Mouse (Mus musculus): ENCODE results near the gene Zbtb9.
A peak's percentile ranks its signal among the peaks of the same experiment; 100 is the strongest.

The Zbtb9 gene

DNA sequence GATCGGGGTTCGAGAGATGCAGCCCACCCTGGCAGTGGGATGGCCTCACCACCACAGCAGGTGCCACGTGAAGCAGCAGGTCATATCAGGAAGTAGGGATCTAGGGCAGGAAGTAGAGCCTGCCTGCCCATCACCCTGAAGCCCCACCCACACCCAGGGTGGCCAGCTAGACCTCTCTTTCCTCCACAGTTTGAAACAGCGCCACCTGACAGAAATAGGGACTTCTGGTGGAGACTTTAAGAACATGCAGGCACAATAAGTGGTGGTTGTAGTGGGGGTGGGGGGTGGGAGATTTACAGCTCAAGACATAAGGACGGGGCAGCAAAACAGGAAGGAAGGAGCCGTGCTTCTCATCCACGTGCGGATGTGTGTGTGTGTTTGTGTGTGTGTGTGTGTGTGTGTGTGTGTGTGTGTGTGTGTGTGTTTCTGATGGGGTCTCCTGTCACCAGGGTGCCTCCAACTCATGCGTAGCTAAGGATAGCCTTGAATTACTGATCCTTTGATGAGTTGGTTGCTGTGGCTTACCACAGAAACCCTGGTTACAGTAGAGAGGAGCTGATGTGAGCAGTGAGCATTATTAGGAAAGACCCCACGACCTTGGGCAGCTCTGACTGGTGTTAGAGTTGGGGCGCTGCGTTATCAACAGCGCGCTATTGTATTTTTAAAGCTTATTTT is 39.2 kb downstream of the Zbtb9 start:
- peak; percentile 68 for DNase-seq (ENCODE audit: low read depth)

GRCm38 (mm10) chr17:27012909-27013308 is 39.9 kb downstream of the Zbtb9 start:
- no peak for DNase-seq (ENCODE audit: low read depth)

DNA sequence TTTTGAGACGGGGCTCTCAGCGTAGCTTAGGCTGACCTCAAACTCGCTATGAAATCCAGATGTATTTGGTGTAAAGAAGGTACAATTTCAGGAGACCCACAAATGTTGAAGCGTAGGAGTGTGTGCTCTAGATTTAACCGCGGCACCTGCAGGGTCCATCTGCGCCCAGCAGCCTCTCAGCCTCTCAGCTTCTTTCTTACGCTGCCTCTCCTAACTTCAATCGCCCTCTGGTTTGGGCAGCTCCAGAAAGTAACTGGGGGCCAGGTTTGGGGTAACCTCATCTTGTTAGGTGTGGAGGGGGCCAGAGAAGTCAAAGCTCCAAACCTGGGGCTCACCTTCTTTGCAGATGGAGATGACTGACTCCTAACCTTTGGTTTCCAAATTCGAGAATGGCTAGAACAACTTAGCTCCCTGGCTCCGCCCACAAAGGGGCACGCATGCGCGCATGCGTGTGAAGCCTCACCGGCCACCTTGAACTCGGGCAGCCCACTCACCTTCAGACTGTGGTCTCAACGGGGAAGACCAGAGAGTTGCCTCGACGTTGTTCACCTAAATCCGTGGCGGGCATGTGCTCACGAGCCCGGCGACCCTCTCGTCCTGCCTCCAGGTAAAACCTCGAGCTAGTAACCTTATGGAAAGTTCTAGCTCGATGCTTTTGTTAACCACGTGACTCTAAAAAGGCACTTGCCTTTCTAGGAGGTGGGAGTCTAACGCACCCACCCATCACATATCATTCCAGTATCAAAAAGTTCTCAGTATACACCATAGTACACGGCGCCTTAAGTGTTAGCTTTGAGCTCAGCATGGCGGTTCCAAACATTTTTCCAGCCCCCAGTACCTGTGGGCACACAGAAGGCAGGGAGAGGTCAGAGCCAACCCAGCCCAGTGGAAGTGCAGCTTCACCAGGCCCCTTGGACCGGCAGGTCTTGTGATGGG is 44.9 kb downstream of the Zbtb9 start:
- DNase-seq (ENCODE audit: low read depth) = peak; percentile 91

GRCm38 (mm10) chr17:27018555-27019196 is 45.7 kb downstream of the Zbtb9 start:
- DNase-seq (ENCODE audit: low read depth) = no peak

DNA sequence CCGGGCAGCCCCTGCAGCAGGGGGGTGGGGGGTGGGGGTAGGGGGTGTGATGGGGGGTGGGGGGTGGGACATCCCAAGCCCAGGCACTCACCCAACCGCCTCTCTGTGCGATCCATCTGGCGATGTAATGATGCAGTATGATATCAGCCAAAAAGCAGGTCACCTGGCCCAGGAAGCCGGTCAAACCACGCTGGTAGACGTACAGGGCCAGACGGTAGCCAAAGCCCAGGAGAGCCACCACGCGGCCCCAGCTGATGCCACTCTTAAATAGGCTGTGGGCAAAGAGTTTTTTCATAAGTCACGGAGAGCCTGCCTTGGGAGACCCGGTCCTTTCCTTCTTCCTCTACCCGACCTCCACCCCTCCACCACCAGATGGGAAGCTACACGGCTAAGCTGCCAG is 48.1 kb downstream of the Zbtb9 start:
- no peak for DNase-seq (ENCODE audit: low read depth)

DNA sequence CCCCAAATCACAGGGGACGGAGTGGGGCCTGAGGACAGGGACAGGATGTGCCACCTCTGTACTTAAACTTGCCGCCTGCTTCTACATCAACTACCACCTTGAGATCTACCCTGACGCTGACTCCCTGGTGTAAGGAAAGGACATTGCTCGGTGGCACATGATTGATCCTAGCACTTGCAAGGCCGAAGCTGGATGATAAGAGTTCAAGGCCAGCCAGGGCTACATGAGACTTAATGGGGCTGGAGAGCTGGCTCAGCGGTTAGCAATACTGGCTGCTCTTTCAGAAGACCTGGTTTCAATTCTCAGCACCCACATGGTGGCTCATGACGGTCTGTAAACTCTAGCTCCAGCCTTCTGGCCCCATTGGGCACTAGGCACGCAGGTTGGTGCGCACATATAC is 48.8 kb downstream of the Zbtb9 start:
- no peak for DNase-seq (ENCODE audit: low read depth)

- no peak for DNase-seq (ENCODE audit: low read depth)
Observed at GRCm38 (mm10) chr17:27023342-27023741, 50.4 kb downstream of the Zbtb9 start.

DNA sequence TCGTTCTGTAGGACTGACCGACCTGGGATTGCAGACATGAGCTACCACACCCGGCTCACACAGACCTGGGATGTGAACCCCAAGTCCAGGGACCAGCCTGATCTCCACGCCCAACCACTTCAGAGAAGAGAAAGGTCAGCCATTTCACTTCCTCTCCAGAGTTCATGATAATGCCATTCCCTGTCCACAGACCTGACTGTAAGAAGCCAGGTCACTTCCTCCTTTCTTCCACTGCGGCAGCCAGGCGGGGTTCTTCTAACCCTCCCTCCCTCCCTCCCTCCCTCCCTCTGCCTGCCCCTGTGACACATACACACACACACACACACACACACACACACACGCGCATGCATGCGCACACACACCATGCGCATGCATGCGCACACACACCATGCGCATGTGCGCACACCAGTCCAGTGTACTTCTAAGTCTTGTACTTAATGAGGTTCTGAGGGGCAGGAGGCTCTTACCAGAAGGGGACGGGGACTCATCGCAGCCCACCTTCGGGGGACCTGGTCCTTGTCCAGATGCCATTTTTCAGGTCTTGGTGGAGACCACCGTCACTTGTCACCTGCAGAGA is 52.4 kb downstream of the Zbtb9 start:
- no peak for DNase-seq (ENCODE audit: low read depth)

GRCm38 (mm10) chr17:27025951-27026350 is 53.0 kb downstream of the Zbtb9 start:
- DNase-seq (ENCODE audit: low read depth) = no peak

- no peak for DNase-seq (ENCODE audit: low read depth)
Observed at GRCm38 (mm10) chr17:27027460-27028283, 54.7 kb downstream of the Zbtb9 start.

DNA sequence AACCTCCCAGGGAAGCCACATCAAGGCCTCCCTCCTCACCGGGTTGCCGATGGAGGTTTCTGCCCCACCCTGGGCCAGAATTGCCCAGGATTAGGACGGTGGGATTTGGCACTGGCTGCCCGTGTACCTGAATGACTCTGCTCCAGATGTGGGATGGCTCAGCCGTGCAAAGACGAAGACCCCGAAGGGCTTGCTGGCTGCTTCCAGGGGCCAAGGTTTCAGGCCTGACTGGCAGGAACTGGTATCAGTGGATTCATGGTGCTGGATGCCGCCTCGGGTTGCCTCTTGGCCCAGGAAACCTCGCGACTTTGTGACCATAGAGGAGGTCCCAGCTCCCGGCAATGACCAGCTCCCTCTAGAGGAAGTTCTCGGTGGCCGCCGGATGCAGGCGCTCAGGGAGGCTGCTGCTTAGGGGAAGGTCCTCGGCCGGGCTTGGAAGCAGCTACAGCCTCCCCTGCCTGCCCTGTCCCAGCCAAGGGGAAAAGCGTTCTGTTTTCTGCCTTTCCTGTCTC is 55.4 kb downstream of the Zbtb9 start:
- DNase-seq (ENCODE audit: low read depth) = peak; percentile 76

DNA sequence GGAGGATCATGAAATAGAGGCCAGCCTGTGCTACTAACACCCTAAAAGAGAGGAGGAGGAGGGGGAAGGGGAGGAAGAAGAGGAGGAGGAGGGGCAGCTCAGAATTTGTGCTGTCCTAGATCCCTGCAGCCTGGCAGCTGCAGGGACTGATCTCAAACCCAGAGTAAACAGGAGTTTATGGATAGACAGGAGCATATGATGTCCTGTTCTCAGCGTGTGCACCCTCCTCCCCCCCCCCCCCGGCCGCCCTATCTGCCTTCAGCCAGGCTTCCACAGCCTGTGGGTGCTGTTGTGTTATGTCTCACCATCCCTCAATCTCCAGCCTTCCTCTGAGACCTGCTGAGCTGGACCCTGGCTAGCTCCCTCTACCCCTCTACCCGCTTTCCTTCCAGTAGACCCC is 55.9 kb downstream of the Zbtb9 start, which contains the start of gene Bak1:
TSS of gene Bak1 (minus strand) at position 101 of the 400 bp plus-strand sequence.
- no peak for DNase-seq (ENCODE audit: low read depth)

DNA sequence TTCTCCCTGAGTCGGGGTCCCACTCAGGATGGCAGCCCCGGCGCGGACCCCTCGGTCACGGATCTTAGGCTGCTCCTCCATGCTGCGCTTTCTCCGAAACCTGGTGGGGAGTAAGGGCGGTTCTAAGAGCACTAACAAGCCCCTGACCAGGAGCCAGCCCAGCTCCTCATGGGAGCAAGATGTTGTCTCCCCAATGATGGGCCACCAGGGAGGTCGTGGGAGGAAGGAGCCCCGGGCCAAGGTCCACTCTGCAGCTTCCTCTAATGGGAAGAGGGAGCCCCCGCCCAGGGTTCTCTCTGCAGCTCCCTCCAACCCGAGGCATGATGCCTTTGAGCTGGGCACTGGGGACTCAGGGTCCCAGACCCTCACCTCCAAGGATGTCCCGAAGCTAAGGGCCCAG is 56.5 kb downstream of the Zbtb9 start:
- DNase-seq (ENCODE audit: low read depth) = no peak

GRCm38 (mm10) chr17:27030896-27031295 is 57.9 kb downstream of the Zbtb9 start:
- no peak for DNase-seq (ENCODE audit: low read depth)

GRCm38 (mm10) chr17:27032328-27032727 is 59.4 kb downstream of the Zbtb9 start:
- DNase-seq (ENCODE audit: low read depth) = no peak

DNA sequence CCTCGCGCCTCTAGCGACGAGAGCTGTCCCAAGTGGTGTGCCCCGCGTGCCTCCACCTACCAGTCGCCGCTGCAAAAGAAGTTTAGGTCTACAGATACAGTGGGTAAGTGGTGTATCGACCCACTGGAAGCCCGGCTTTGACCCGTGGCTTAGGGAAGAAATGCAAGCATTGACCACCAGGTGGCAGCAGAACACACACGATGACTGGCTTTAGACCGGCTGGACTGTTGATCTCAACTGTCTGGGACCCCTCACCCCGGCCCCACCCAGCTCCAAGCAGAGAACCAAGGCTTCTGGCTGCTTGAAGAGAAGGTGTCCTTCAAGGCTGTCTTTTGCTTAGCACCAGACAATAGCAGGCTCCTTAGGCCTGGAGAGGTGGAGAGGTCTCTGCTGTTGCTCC is 59.9 kb downstream of the Zbtb9 start:
- peak; percentile 78 for DNase-seq (ENCODE audit: low read depth)

GRCm38 (mm10) chr17:27036465-27036864 is 63.5 kb downstream of the Zbtb9 start:
- no peak for DNase-seq (ENCODE audit: low read depth)

DNA sequence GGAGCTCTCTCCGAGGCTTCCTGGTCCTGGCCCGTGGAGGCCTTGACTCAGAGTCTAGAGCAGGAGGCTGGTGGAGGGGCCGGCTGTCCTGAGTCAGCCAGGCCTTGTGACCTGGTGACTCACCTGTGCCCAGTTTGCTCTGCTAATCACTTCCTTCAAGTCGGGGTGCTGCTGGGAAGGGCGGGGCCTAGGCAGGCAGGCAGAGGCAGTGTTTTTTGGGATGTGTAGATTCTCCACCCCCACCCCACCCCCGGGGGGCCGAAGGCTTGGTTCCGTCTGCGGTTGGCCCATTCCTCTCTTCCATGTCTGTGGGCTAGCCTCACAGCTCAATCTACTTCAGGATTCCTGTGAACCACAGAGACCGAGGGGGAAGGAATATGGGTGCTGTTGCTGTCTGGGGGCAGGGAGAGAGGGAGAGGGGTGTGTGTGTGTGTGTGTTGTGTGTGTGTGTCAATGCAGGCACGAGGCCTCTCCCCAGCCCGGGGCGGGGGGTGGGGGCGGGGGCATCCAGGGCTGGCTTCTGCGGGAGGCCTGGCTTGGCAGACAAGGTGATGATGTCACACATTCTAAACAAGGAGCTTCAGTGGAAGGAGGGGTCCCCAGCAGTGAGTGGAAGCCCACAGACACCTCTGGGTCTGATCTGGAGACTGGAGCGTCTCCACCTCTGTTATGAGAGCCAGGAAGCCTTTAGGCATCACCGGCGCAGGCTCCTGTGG is 65.5 kb downstream of the Zbtb9 start:
- DNase-seq (ENCODE audit: low read depth) = no peak

DNA sequence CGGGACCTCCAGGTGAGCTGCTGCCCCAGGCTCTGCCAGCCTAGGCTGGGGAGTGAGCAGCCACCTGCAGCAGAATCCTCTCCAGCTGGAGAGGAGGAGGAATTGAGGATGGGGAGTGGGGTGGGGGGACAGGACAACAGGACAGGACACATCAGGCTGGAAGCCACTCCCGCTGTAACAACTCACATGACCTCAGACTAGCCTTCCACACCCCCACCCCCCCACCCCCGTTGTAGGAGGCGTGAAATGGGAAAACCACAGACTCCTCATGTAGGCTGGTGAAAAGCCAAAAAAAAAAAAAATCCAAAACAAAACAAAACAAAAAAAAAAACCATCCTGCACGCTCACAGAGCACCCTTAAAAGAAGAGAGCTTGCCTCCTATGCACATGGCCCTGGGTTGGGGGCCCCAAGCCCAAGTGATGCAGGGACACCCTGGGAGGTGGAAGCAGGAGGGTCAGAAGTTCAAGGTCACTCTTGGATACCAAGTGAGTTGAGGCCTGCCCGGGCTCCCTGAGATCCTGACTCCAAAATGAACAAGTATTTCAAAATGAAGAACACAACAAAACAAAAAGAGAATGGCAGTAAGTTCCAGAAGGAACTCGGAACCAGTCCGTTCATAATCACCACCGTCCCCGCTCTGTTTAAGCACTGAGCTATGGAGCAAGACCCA is 66.6 kb downstream of the Zbtb9 start:
- DNase-seq (ENCODE audit: low read depth) = no peak
